In genomic region chr9:103761647-103762084, GRCm38 (mm10) we compare ENCODE assay signal across 7 mouse cellular contexts. TPM values are rescaled to one million over a fixed set of nuclear protein-coding genes. Genes with fewer than 3 reads are reported as not detected.
DNase-seq lines count a peak whose midpoint lies in the region; ATAC-seq and TF ChIP-seq lines count a peak whose summit lies in the region.

Gene Tmem108 (minus strand): TSS chr9:103761837.

- H3K27ac ChIP-seq in forebrain, embryonic 12.5 days = peak within 1 kb of the TSS; percentile 53
- no peak within 1 kb of the TSS for H3K27ac ChIP-seq in heart, postnatal 0 days (ENCODE audit: low read depth)
- no peak within 1 kb of the TSS for H3K27ac ChIP-seq in liver, embryonic 13.5 days
- 0 out of 2 replicates have a peak within 1 kb of the TSS, but pooled peaks have one; percentile 2 for H3K27ac ChIP-seq in neural tube, embryonic 12.5 days
- H3K27ac ChIP-seq in stomach, embryonic 16.5 days (ENCODE audit: low read length) = no peak within 1 kb of the TSS; the same call in 1 of the 2 replicates

- ATAC-seq in forebrain, embryonic 12.5 days (ENCODE audit: low FRiP score) = peak; percentile 98
- ATAC-seq in heart, postnatal 0 days (ENCODE audit: insufficient read depth, low read depth) = peak; percentile 96
- peak; percentile 74 for ATAC-seq in liver, embryonic 13.5 days (ENCODE audit: low read depth)
- ATAC-seq in neural tube, embryonic 12.5 days (ENCODE audit: low FRiP score, low read depth) = peak; percentile 98
- peak; percentile 96 for ATAC-seq in stomach, embryonic 16.5 days (ENCODE audit: insufficient read depth, low FRiP score)

- no peaks in the 10 kb centered on the region for H3K9me3 ChIP-seq in forebrain, embryonic 12.5 days
- H3K9me3 ChIP-seq in heart, postnatal 0 days (replicated peaks; ENCODE audit: control insufficient read depth, low read length) = no peaks in the 10 kb centered on the region
- no peaks in the 10 kb centered on the region for H3K9me3 ChIP-seq in liver, embryonic 13.5 days (replicated peaks)
- no peaks in the 10 kb centered on the region for H3K9me3 ChIP-seq in neural tube, embryonic 12.5 days
- H3K9me3 ChIP-seq in stomach, embryonic 16.5 days (replicated peaks; ENCODE audit: control insufficient read depth, low read length) = no peaks in the 10 kb centered on the region

- H3K9ac ChIP-seq in forebrain, embryonic 12.5 days = peak within 1 kb of the TSS; percentile 82
- H3K9ac ChIP-seq in heart, postnatal 0 days (replicated peaks; ENCODE audit: low read depth, low read length) = peak within 1 kb of the TSS; percentile 52
- H3K9ac ChIP-seq in liver, embryonic 13.5 days = peak within 1 kb of the TSS; percentile 22; the same call in 1 of the 2 replicates
- H3K9ac ChIP-seq in neural tube, embryonic 12.5 days = peak within 1 kb of the TSS; percentile 79
- peak within 1 kb of the TSS; percentile 69 for H3K9ac ChIP-seq in stomach, embryonic 16.5 days (ENCODE audit: low read length)

- peak; percentile 84 for DNase-seq in brain, embryonic 18.5 days (ENCODE audit: low read depth, low spot score)
- DNase-seq in heart, postnatal 0 days (ENCODE audit: low spot score) = peak; percentile 89
- DNase-seq in kidney, postnatal 36 days = peak; percentile 91 to 92
- DNase-seq in liver, embryonic 13.5 days = peak; percentile 21

- H3K36me3 ChIP-seq in forebrain, embryonic 12.5 days (replicated peaks) = no peaks in the 10 kb centered on the region
- no peaks in the 10 kb centered on the region for H3K36me3 ChIP-seq in heart, postnatal 0 days (replicated peaks; ENCODE audit: control insufficient read depth, insufficient read depth, low read length)
- no peaks in the 10 kb centered on the region for H3K36me3 ChIP-seq in liver, embryonic 13.5 days
- H3K36me3 ChIP-seq in neural tube, embryonic 12.5 days = no peaks in the 10 kb centered on the region
- no peaks in the 10 kb centered on the region for H3K36me3 ChIP-seq in stomach, embryonic 16.5 days (ENCODE audit: control insufficient read depth, insufficient read depth, low read length)

- H3K4me1 ChIP-seq in forebrain, embryonic 12.5 days = peaks cover 29% of the 10 kb centered on the region
- H3K4me1 ChIP-seq in heart, postnatal 0 days (ENCODE audit: control insufficient read depth, insufficient read depth) = no peaks in the 10 kb centered on the region
- H3K4me1 ChIP-seq in liver, embryonic 13.5 days (replicated peaks) = peaks cover 10% of the 10 kb centered on the region
- peaks cover 13% of the 10 kb centered on the region; the same call in 1 of the 2 replicates for H3K4me1 ChIP-seq in neural tube, embryonic 12.5 days
- H3K4me1 ChIP-seq in stomach, embryonic 16.5 days (ENCODE audit: control insufficient read depth, insufficient read depth, low read length) = no peaks in the 10 kb centered on the region

- TF ChIP-seq CTCF in heart, postnatal 0 days (IDR thresholded peaks at IDR 0.05; ENCODE audit: low read depth) = no peak

- H3K4me2 ChIP-seq in forebrain, embryonic 12.5 days = peak within 1 kb of the TSS; percentile 86
- peak within 1 kb of the TSS; percentile 80 for H3K4me2 ChIP-seq in heart, postnatal 0 days (ENCODE audit: low read depth, low read length)
- H3K4me2 ChIP-seq in liver, embryonic 13.5 days = peak within 1 kb of the TSS; percentile 68
- H3K4me2 ChIP-seq in neural tube, embryonic 12.5 days (replicated peaks) = peak within 1 kb of the TSS; percentile 84
- H3K4me2 ChIP-seq in stomach, embryonic 16.5 days (ENCODE audit: low read depth, low read length) = peak within 1 kb of the TSS; percentile 99

- under 1% methylated on average over 25 of the region's 51 CpGs for WGBS in forebrain, embryonic 12.5 days
- WGBS in heart, postnatal 0 days = 2% methylated on average over 49 of the region's 51 CpGs
- 2% methylated on average over 49 of the region's 51 CpGs for WGBS in liver, embryonic 13.5 days (ENCODE audit: insufficient replicate concordance)
- WGBS in neural tube, embryonic 12.5 days = under 1% methylated on average over 51 of the region's 51 CpGs
- under 1% methylated on average over 49 of the region's 51 CpGs for WGBS in stomach, embryonic 16.5 days

- H3K27me3 ChIP-seq in forebrain, embryonic 12.5 days = peaks cover 37% of the 10 kb centered on the region
- no peaks in the 10 kb centered on the region for H3K27me3 ChIP-seq in heart, postnatal 0 days (ENCODE audit: control insufficient read depth, insufficient read depth, low read length)
- H3K27me3 ChIP-seq in liver, embryonic 13.5 days = peaks cover 46% of the 10 kb centered on the region
- H3K27me3 ChIP-seq in neural tube, embryonic 12.5 days (replicated peaks) = peaks cover 14% of the 10 kb centered on the region; the same call in 1 of the 2 replicates
- H3K27me3 ChIP-seq in stomach, embryonic 16.5 days (ENCODE audit: control insufficient read depth, insufficient read depth, low read length) = peaks cover 25% of the 10 kb centered on the region

- no peak for TF ChIP-seq EP300 in heart, postnatal 0 days (IDR thresholded peaks at IDR 0.05; ENCODE audit: low read depth)

- peak within 1 kb of the TSS; percentile 72 for H3K4me3 ChIP-seq in forebrain, embryonic 12.5 days (replicated peaks)
- H3K4me3 ChIP-seq in heart, postnatal 0 days (ENCODE audit: low read depth, low read length) = peak within 1 kb of the TSS; percentile 57
- H3K4me3 ChIP-seq in liver, embryonic 13.5 days (replicated peaks) = peak within 1 kb of the TSS; percentile 57
- peak within 1 kb of the TSS; percentile 65 for H3K4me3 ChIP-seq in neural tube, embryonic 12.5 days
- H3K4me3 ChIP-seq in stomach, embryonic 16.5 days (replicated peaks; ENCODE audit: low read length) = peak within 1 kb of the TSS; percentile 71

RNA-seq across cellular contexts. Expression of gene Tmem108, which starts in this region (rescaled TPM):
- 34.5 and 35.6 TPM in 2 replicates for polyA plus RNA-seq in forebrain, embryonic 12.5 days (2016; fragmentation: Nextera tagmentation; extraction: Ambion mirVana)
- total RNA-seq in heart, postnatal 0 days (2014; rRNA removed; ENCODE audit: low replicate concordance) = 25.1 and 49.7 TPM in 2 replicates
- 21.8 and 23.5 TPM in 2 replicates for polyA plus RNA-seq in heart, postnatal 0 days (2015; fragmentation: Nextera tagmentation; extraction: Ambion mirVana)
- polyA plus RNA-seq in liver, embryonic 13.5 days (2015; fragmentation: Nextera tagmentation; extraction: Ambion mirVana) = 1.5 and 1.8 TPM in 2 replicates
- 25.8 and 26.6 TPM in 2 replicates for polyA plus RNA-seq in neural tube, embryonic 12.5 days (2016; fragmentation: Nextera tagmentation; extraction: Ambion mirVana)
- polyA plus RNA-seq in stomach, embryonic 16.5 days (2015; fragmentation: Nextera tagmentation; extraction: Ambion mirVana) = 9.7 and 10.3 TPM in 2 replicates

Comparison
In these comparisons a context has a peak if more than half of its experiments do, and no peak if none do; other contexts are left out.
1. DNase-seq: peak in every context shown above with its lines; median percentile 92 in kidney, postnatal 36 days; 89 in heart, postnatal 0 days; 84 in brain, embryonic 18.5 days; 21 in liver, embryonic 13.5 days.
2. H3K27ac ChIP-seq: peak in forebrain, embryonic 12.5 days (single experiment) and neural tube, embryonic 12.5 days (single experiment); none in heart, postnatal 0 days (single experiment), liver, embryonic 13.5 days (single experiment) and stomach, embryonic 16.5 days (single experiment).
3. H3K9ac ChIP-seq: peak in every context shown above with its lines; median percentile 82 in forebrain, embryonic 12.5 days; 79 in neural tube, embryonic 12.5 days; 69 in stomach, embryonic 16.5 days; 52 in heart, postnatal 0 days; 22 in liver, embryonic 13.5 days.
4. Peak in every context shown above with its lines, with median percentiles within 50 percentile points of each other: ATAC-seq, H3K4me2 ChIP-seq and H3K4me3 ChIP-seq.